Mouse (Mus musculus): Measurements from ENCODE around the gene Fam193a. TPM values are rescaled to one million over a fixed set of nuclear protein-coding genes. Genes with fewer than 3 reads are reported as not detected.
A peak's percentile ranks its signal among the peaks of the same experiment; 100 is the strongest.

Fam193a gene
- total RNA-seq (2012; rRNA removed) (10.9 and 12.2 TPM in 2 replicates), polyA plus RNA-seq (2012; ENCODE audit: insufficient read depth in 1 of 2, insufficient read length in 2 of 2, low read depth in 1 of 2, low replicate concordance in 2 of 2, missing spikeins in 1 of 2) (100 to 1,000 TPM in 1 of 2 experiments, 10 to 100 TPM in 1; 37.1 to 317 TPM)

GRCm38 (mm10) chr5:34369341-34370021, at the start of gene Fam193a:
TSS of gene Fam193a (plus strand) at chr5:34369933.
- Histone ChIP-seq H3K4me3 (ENCODE audit: control insufficient read depth in 1 of 2, insufficient read depth in 1 of 2, low read depth in 2 of 2, low read length in 2 of 2) (peak within 1 kb of the TSS; percentile 88 to 98), H3K9me3 (replicated peaks; ENCODE audit: insufficient read depth, low read length) (no peaks in the 10 kb centered on the region), H3K36me3 (ENCODE audit: control insufficient read depth in 1 of 2, insufficient read depth in 2 of 2, low read length in 2 of 2) (peaks cover 5 to 28% of the 10 kb centered on the region in 2 experiments; a peak in 3 of 4 replicates), H3K27me3 (ENCODE audit: control insufficient read depth in 1 of 2, insufficient read depth in 2 of 2, low read length in 2 of 2) (no peaks in the 10 kb centered on the region), H3K27ac (ENCODE audit: control insufficient read depth, low read depth, low read length) (peak within 1 kb of the TSS; percentile 46), H3K79me2 (ENCODE audit: control insufficient read depth, insufficient read depth, low read length, poor library complexity) (peaks cover 40% of the 10 kb centered on the region), H3K4me1 (ENCODE audit: control insufficient read depth in 1 of 2, insufficient read depth in 2 of 2, low read length in 2 of 2) (peaks cover 11 to 17% of the 10 kb centered on the region in 2 experiments), H3K9ac (ENCODE audit: control insufficient read depth, low read depth, low read length, poor library complexity, severe bottlenecking) (peak within 1 kb of the TSS; percentile 87)
- DNase-seq (ENCODE audit: low read depth, low spot score), result peak; percentile 97
- TF ChIP-seq TAL1 (IDR thresholded peaks at IDR 0.05; ENCODE audit: low read length) (no peak), CHD1 (IDR thresholded peaks at IDR 0.05; ENCODE audit: low read depth, low read length) (no peak), RAD21 (IDR thresholded peaks at IDR 0.05; ENCODE audit: low read depth, low read length) (no peak), MYB (IDR thresholded peaks at IDR 0.05; ENCODE audit: low read depth, low read length) (0 out of 2 replicates have a peak, but pooled peaks have one; percentile 28), NRF1 (IDR thresholded peaks at IDR 0.05; ENCODE audit: insufficient read depth, low read depth, low read length, poor library complexity, severe bottlenecking) (peak; percentile 65), GABPA (IDR thresholded peaks at IDR 0.05; ENCODE audit: low read depth, low read length) (no peak; the same call in 1 of the 2 replicates), EP300 (IDR thresholded peaks at IDR 0.05; ENCODE audit: low read depth in 1 of 2, low read length in 2 of 2) (no peak), CHD2 (IDR thresholded peaks at IDR 0.05; ENCODE audit: low read length) (peak; percentile 45; the same call in 1 of the 2 replicates), TBP (IDR thresholded peaks at IDR 0.05; ENCODE audit: low read depth, low read length) (peak; percentile 41; the same call in 1 of the 2 replicates), USF1 (IDR thresholded peaks at IDR 0.05; ENCODE audit: low read depth, low read length) (peak; percentile 65), USF2 (IDR thresholded peaks at IDR 0.05; ENCODE audit: borderline replicate concordance in 1 of 2, insufficient read depth in 1 of 2, low read depth in 1 of 2, low read length in 2 of 2) (no peak), MAFK (IDR thresholded peaks at IDR 0.05; ENCODE audit: borderline replicate concordance, low read depth, low read length) (no peak), ZC3H11A (IDR thresholded peaks at IDR 0.05; ENCODE audit: low read depth, low read length) (no peak), HCFC1 (IDR thresholded peaks at IDR 0.05; ENCODE audit: low read depth, low read length) (peak; percentile 95), POLR2A (IDR thresholded peaks at IDR 0.05; ENCODE audit: control insufficient read depth in 1 of 2, insufficient read depth in 1 of 2, low read depth in 1 of 2, low read length in 2 of 2, poor library complexity in 1 of 2) (peak; percentile 68 to 88; a peak in 3 of 4 replicates), ZKSCAN1 (IDR thresholded peaks at IDR 0.05; ENCODE audit: low read depth, low read length) (peak; percentile 55; the same call in 1 of the 2 replicates), CTCF (IDR thresholded peaks at IDR 0.05 in 2 of 3, conservative IDR thresholded peaks at IDR 0.05 in 1 of 3; ENCODE audit: control insufficient read depth in 1 of 3, insufficient read depth in 1 of 3, low read depth in 2 of 3, low read length in 3 of 3, poor library complexity in 1 of 3, severe bottlenecking in 1 of 3) (no peak), MAZ (IDR thresholded peaks at IDR 0.05; ENCODE audit: low read depth, low read length) (peak; percentile 97), BHLHE40 (IDR thresholded peaks at IDR 0.05; ENCODE audit: borderline replicate concordance, low read depth, low read length) (no peak), MEF2A (IDR thresholded peaks at IDR 0.05; ENCODE audit: extremely low read depth, insufficient replicate concordance, low read depth, low read length, poor library complexity, severe bottlenecking) (0 out of 2 replicates have a peak, but pooled peaks have one; percentile 22), MYC (IDR thresholded peaks at IDR 0.05; ENCODE audit: low read depth, low read length) (peak; percentile 36; the same call in 1 of the 2 replicates), POLR2AphosphoS5 (IDR thresholded peaks at IDR 0.05; ENCODE audit: borderline replicate concordance, low read depth, low read length) (no peak; the same call in 1 of the 2 replicates), SMC3 (IDR thresholded peaks at IDR 0.05; ENCODE audit: low read depth, low read length) (no peak), RCOR1 (IDR thresholded peaks at IDR 0.05; ENCODE audit: low read depth, low read length) (0 out of 2 replicates have a peak, but pooled peaks have one; percentile 32), MAX (IDR thresholded peaks at IDR 0.05; ENCODE audit: low read length) (peak; percentile 73; the same call in 1 of the 2 replicates), ELF1 (IDR thresholded peaks at IDR 0.05; ENCODE audit: low read depth, low read length) (peak; percentile 77), KAT2A (conservative IDR thresholded peaks at IDR 0.05; ENCODE audit: low read depth, low read length) (peak; percentile 97), UBTF (IDR thresholded peaks at IDR 0.05; ENCODE audit: borderline replicate concordance, insufficient read depth, low read depth, low read length) (0 out of 2 replicates have a peak, but pooled peaks have one; percentile 25), TCF12 (IDR thresholded peaks at IDR 0.05; ENCODE audit: low read depth, low read length) (peak; percentile 75; the same call in 1 of the 2 replicates), E2F4 (IDR thresholded peaks at IDR 0.05; ENCODE audit: borderline replicate concordance, low read depth, low read length) (no peak), ZNF384 (IDR thresholded peaks at IDR 0.05; ENCODE audit: low read depth, low read length) (0 out of 2 replicates have a peak, but pooled peaks have one; percentile 43), POLR2AphosphoS2 (IDR thresholded peaks at IDR 0.05; ENCODE audit: low read length) (peak; percentile 57; the same call in 1 of the 2 replicates), SIN3A (IDR thresholded peaks at IDR 0.05; ENCODE audit: low read length) (peak; percentile 75), MXI1 (IDR thresholded peaks at IDR 0.05; ENCODE audit: low read depth, low read length) (peak; percentile 91)

All from MEL (cell line).